Mouse (Mus musculus): Measurements from ENCODE around the gene Pnpla3. TPM values are rescaled to one million over a fixed set of nuclear protein-coding genes. Genes with fewer than 3 reads are reported as not detected.

Pnpla3 gene
- polyA plus RNA-seq, 1 experiment from 2014 or later = 1.2 TPM

DNA sequence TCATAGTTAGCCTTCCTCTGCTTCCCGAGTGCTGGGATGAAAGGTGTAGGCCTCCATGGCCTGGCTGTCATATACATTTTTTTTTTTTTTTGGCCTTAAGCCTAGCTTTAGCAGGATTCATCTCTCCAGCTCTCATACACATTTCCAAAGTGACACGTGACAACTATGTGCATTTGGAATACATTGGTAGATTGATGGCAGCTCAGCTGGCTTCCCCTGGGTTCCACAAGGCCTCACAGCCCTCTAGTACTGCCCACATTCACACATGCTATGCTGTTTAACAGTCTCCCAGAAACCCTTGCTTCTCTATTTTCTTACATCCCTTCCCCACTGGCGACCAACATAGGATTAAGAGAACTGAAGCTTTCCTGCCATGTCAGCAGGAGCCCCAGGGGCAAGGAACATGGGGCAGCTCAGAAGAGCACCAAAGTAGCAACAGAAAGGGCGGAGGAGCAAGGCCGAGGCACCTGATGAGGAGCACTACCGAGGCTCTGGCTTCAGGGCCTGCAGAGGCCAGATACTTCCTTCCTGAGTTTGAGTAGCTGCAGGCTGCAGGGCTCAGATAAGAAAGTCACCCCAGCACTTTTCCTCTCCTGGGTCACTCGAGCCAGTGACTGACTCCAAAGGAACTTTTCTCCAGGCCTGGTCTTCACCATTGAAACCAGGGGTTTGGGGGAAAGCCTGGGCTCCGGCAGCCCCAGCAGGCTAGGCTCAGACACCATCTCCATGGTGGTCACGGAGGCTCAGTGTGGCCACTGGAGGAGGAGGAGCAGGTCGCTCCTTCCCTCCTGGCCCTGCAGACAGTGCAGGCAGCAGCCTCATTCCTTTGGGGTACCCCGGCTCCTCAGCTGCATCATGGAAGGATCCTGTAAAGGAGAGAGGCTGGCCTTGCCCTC lies 42.1 kb downstream of the Pnpla3 start:
- H3K27me3 ChIP-seq = no peaks in the 10 kb centered on the region
- H3K36me3 ChIP-seq = peaks cover 82% of the 10 kb centered on the region
- peak overlapping the region; percentile 71 for H3K4me2 ChIP-seq
- H3K4me3 ChIP-seq (replicated peaks) = peak overlapping the region; percentile 36
- peak overlapping the region; percentile 75 for H3K9ac ChIP-seq
- no peaks in the 10 kb centered on the region for H3K9me3 ChIP-seq (replicated peaks)
- peaks cover 56% of the 10 kb centered on the region for H3K4me1 ChIP-seq (replicated peaks)
- ATAC-seq (ENCODE audit: low read depth) (peak; percentile 93), DNase-seq (peak; percentile 81)
- peak overlapping the region; percentile 93 for H3K27ac ChIP-seq
- WGBS (ENCODE audit: insufficient replicate concordance) = 16% methylated on average over 11 of the region's 11 CpGs

DNA sequence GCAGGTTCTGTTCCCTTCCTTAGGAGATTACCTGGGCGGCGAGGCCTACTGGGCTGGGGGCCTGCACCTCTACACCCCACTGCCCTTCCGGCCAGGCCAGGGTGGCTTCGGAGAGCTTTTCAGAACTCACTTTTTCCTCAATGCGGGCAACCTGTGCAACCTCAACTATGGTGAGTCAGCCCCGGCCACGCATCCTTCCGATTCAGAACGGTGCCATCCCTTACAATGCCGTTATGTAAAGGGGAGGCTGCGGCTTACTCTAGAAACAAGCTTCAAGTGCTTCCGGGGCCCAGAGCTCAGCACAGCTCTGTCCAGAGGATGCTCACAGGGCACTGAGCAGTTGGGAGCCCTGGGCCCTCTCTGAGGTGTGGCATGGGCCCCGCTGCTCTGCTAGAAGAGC lies 42.8 kb downstream of the Pnpla3 start:
- Histone ChIP-seq H3K27ac (peak overlapping the region; percentile 93), H3K4me3 (replicated peaks) (peak overlapping the region; percentile 36), H3K9ac (peak overlapping the region; percentile 75), H3K4me1 (replicated peaks) (peaks cover 56% of the 10 kb centered on the region), H3K9me3 (replicated peaks) (no peaks in the 10 kb centered on the region), H3K4me2 (peak overlapping the region; percentile 71), H3K36me3 (peaks cover 82% of the 10 kb centered on the region), H3K27me3 (no peaks in the 10 kb centered on the region)
- no peak for DNase-seq
- no peak for ATAC-seq (ENCODE audit: low read depth)
- 73% methylated on average over 13 of the region's 13 CpGs for WGBS (ENCODE audit: insufficient replicate concordance)

DNA sequence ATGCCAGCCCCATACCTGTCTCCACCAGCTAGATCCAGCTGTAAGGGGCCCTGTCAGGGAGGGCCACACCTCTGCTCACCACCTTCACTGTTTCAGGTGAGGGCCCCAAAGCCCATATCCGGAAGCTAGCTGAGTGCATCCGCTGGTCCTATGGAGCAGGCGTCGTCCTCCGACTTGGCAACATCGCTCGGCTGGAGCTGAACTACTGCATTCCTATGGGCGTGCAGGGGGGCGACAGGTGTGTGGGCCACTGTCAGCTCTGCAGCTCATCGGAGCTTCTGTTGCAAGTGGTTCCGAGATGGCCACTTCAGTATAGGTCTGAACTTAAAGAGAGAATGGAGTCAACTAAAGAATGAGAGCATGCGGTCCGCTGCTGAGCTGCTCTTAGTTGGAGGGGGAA lies 43.3 kb downstream of the Pnpla3 start:
- Histone ChIP-seq H3K9ac (peak overlapping the region; percentile 75), H3K36me3 (peaks cover 77% of the 10 kb centered on the region), H3K4me2 (peak overlapping the region; percentile 71), H3K4me3 (replicated peaks) (peak overlapping the region; percentile 36), H3K27ac (peak overlapping the region; percentile 93), H3K4me1 (replicated peaks) (peaks cover 56% of the 10 kb centered on the region), H3K9me3 (replicated peaks) (no peaks in the 10 kb centered on the region), H3K27me3 (no peaks in the 10 kb centered on the region)
- no peak for ATAC-seq (ENCODE audit: low read depth)
- DNase-seq = no peak
- 93% methylated on average over 13 of the region's 13 CpGs for WGBS (ENCODE audit: insufficient replicate concordance)

DNA sequence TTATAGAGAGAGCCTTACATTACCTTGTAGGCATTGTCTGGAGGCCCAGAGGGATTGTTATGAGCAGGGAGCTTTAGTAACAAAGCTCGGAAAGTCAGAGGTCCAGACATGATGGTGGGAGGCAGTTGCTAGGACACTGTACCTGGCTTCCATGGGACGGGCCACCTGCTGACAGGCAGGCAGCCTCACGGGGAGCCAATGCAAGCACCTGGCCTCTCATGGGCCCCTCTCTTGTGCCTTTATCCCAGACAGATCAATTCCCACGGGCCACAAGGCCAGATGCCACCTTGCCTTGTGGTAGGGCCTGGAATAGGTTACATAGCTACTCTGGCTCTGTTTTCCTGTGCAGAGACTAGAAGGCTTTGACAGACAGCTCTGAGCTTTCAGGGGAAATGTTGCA lies 43.9 kb downstream of the Pnpla3 start:
- no peak for DNase-seq
- no peak overlapping the region for H3K4me2 ChIP-seq
- peaks cover 70% of the 10 kb centered on the region for H3K36me3 ChIP-seq
- H3K27ac ChIP-seq = peak overlapping the region; percentile 93
- peaks cover 62% of the 10 kb centered on the region for H3K4me1 ChIP-seq (replicated peaks)
- WGBS (ENCODE audit: insufficient replicate concordance) = 69% methylated on average over 4 of the region's 4 CpGs
- H3K4me3 ChIP-seq (replicated peaks) = no peak overlapping the region
- H3K9ac ChIP-seq = 0 out of 2 replicates have a peak overlapping the region, but pooled peaks have one; percentile 31
- ATAC-seq (ENCODE audit: low read depth) = no peak
- H3K27me3 ChIP-seq = no peaks in the 10 kb centered on the region
- H3K9me3 ChIP-seq (replicated peaks) = no peaks in the 10 kb centered on the region

DNA sequence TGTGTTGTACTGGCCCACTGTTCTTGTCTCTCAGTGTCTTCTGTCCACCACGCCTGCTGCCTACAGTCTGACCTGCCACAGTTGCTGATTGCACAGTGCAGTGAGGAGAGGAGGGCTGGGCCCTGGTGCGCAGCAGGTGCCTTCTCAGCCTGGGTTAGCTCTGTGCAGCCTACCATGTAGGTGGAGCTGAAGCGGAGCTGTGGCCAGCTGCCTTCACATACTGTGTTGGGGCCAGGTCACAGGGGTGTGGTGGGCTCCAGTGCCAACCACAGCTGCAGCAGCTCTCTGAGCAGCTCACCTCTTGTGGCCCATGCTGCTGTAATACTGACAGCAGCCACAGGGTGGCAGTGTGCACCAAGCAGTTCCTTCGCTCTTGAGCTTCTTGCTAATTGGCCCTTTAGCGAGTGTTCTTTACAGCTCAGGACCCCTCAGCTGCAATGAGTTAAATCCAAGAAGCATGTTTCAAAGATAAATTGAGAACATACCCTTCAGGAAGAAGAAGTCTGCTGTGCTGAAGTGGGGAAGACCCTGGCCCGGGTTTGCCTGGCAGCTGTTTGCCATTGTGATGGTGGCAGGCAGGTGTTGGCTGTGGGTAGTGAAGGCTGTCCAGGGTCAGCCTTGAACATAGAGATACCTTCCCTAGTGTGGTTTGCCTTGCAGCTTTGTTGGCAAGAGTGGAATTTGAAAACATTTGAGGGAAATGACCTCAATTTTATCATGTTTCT lies 44.6 kb downstream of the Pnpla3 start:
- H3K9ac ChIP-seq = peak overlapping the region; percentile 37; the same call in 1 of the 2 replicates
- no peaks in the 10 kb centered on the region for H3K27me3 ChIP-seq
- peak overlapping the region; percentile 93 for H3K27ac ChIP-seq
- DNase-seq (peak; percentile 72), ATAC-seq (ENCODE audit: low read depth) (peak; percentile 18)
- H3K36me3 ChIP-seq = peaks cover 65% of the 10 kb centered on the region
- WGBS (ENCODE audit: insufficient replicate concordance) = 40% methylated on average over 6 of the region's 6 CpGs
- peaks cover 66% of the 10 kb centered on the region for H3K4me1 ChIP-seq (replicated peaks)
- no peak overlapping the region for H3K4me3 ChIP-seq (replicated peaks)
- H3K4me2 ChIP-seq = no peak overlapping the region
- H3K9me3 ChIP-seq (replicated peaks) = no peaks in the 10 kb centered on the region

DNA sequence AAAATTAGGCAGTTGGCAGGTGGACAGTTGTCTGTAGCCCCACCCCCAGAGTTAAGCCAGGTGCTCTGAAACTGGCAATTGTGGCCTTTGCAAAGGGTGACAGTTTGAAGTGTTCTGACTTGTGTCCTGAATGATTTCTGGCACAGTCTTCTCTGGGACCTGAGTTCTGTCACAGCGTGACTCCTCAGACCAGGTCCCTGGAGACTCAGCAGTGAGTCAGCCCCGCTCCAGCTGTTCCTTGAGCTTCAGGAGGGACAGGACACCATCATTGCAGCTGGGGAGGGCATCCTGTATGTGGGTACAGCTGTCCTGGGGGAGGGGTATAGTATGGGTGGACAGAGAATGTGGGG lies 45.1 kb downstream of the Pnpla3 start:
- Histone ChIP-seq H3K4me3 (replicated peaks) (no peak overlapping the region), H3K36me3 (peaks cover 61% of the 10 kb centered on the region), H3K4me2 (no peak overlapping the region), H3K27me3 (0 out of 2 replicates have a peak, but pooled peaks cover 1% of the 10 kb centered on the region), H3K4me1 (replicated peaks) (peaks cover 66% of the 10 kb centered on the region), H3K9ac (no peak overlapping the region), H3K27ac (no peak overlapping the region), H3K9me3 (replicated peaks) (no peaks in the 10 kb centered on the region)
- ATAC-seq (ENCODE audit: low read depth) = no peak
- DNase-seq = no peak
- WGBS (ENCODE audit: insufficient replicate concordance) = 89% methylated on average over 2 of the region's 2 CpGs

DNA sequence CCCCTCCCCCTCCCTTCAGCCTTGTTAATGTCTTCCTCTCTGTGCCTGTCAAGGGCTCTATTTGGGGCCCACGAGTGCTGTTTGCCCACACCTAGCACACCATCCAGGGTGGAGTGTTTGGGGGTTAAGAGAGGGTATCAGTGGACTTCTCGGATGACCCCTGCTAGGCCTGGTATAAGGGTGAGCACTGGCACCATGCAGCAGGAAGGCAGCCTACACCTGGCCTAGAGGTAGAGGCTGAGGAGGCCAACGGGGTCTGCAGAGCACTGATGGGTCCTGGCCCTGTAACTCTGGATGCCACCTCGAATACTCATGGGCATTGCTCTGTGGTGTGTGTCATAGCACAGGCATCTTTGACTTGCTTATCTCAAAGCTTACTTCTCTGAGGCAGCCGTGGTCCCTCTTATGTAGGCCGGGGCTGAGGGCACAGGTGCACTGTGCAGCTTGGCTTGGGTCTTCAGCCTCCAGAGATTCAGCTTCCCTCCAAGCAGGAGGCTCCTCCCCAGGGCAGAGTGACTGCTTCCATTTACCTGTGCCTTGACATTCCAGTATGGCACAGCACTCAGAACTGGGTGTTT lies 45.6 kb downstream of the Pnpla3 start:
- no peak overlapping the region for H3K4me2 ChIP-seq
- H3K27ac ChIP-seq = no peak overlapping the region
- no peak for DNase-seq
- ATAC-seq (ENCODE audit: low read depth) = no peak
- H3K9me3 ChIP-seq (replicated peaks) = no peaks in the 10 kb centered on the region
- no peak overlapping the region for H3K9ac ChIP-seq
- H3K4me1 ChIP-seq (replicated peaks) = peaks cover 68% of the 10 kb centered on the region
- peaks cover 57% of the 10 kb centered on the region for H3K36me3 ChIP-seq
- no peak overlapping the region for H3K4me3 ChIP-seq (replicated peaks)
- H3K27me3 ChIP-seq = peaks cover 6% of the 10 kb centered on the region; the same call in 1 of the 2 replicates
- WGBS (ENCODE audit: insufficient replicate concordance) = 80% methylated on average over 6 of the region's 6 CpGs

DNA sequence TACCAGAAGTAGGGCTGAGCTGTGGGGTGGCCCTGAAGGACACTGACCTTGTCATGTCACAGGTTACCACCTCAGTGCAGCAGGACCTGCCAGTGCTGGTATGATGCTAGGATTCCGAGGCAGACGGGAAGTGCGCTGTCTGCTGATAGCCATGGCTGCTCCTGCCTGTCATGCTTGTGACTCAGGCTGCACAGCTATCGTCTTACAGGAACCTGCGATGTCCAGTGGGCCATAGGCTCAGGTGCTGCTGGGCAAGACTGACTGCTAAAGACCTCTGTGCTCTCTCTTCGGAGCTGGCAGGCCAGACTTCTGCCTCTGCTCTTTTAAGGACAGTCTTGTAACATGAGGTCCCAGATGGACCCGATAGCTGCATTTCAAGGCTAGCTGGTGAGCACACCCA lies 46.8 kb downstream of the Pnpla3 start:
- peaks cover 49% of the 10 kb centered on the region for H3K36me3 ChIP-seq

DNA sequence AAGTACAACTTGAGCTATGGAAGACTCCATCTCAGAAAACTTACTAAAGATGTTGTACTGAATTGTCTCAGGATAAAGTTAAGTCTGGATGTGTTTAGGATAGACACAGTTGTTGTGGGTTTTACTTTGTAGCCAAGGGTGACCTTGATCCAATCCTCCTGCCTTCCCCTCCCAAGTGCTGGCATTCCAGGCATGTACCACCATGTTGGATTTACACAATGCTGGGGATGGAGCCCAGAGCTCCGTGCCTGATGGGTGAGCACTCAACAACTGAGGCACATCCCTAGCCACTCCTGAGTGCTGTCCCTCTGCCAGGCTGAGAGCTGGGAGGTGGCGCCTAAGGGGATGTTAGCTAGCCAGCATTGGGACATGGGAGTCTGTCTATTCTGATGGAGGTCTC lies 47.6 kb downstream of the Pnpla3 start:
- Histone ChIP-seq H3K9ac (no peak overlapping the region), H3K27ac (no peak overlapping the region; the same call in 1 of the 2 replicates), H3K4me2 (no peak overlapping the region), H3K36me3 (peaks cover 46% of the 10 kb centered on the region), H3K4me3 (replicated peaks) (no peak overlapping the region), H3K9me3 (replicated peaks) (no peaks in the 10 kb centered on the region), H3K4me1 (replicated peaks) (peaks cover 56% of the 10 kb centered on the region), H3K27me3 (peaks cover 19% of the 10 kb centered on the region; the same call in 1 of the 2 replicates)
- no peak for DNase-seq
- 73% methylated on average over 2 of the region's 2 CpGs for WGBS (ENCODE audit: insufficient replicate concordance)
- no peak for ATAC-seq (ENCODE audit: low read depth)

More for the DNA sequence above, 46.8 kb downstream of the Pnpla3 start:
- WGBS (ENCODE audit: insufficient replicate concordance) = 79% methylated on average over 7 of the region's 7 CpGs
- peaks cover 64% of the 10 kb centered on the region for H3K4me1 ChIP-seq (replicated peaks)
- no peak overlapping the region for H3K4me3 ChIP-seq (replicated peaks)
- DNase-seq (no peak), ATAC-seq (ENCODE audit: low read depth) (no peak)
- H3K4me2 ChIP-seq = no peak overlapping the region
- no peak overlapping the region for H3K27ac ChIP-seq
- peaks cover 15% of the 10 kb centered on the region; the same call in 1 of the 2 replicates for H3K27me3 ChIP-seq
- H3K9ac ChIP-seq = no peak overlapping the region
- no peaks in the 10 kb centered on the region for H3K9me3 ChIP-seq (replicated peaks)

DNA sequence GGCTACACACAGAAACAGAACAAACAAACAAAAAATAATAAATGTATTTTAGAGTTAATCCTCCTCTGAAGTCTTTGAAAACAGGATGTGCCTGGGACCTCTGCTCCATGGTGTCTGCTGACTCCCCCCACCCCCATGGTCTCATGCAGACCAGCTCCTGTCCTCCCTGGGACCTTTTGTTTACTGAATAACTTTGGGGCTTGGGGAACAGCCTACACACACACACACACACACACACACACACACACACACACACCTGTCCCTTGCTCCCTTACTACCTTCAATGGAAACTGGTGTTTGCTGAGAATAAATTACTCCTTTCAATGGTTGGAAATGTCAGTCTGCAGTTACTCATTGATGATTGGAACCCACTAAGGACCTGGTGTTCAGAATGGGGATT lies 48.4 kb downstream of the Pnpla3 start:
- peaks cover 19% of the 10 kb centered on the region; the same call in 1 of the 2 replicates for H3K27me3 ChIP-seq
- no peak overlapping the region for H3K4me3 ChIP-seq (replicated peaks)
- H3K9me3 ChIP-seq (replicated peaks) = no peaks in the 10 kb centered on the region
- no peak overlapping the region for H3K4me2 ChIP-seq
- H3K36me3 ChIP-seq = peaks cover 38% of the 10 kb centered on the region
- H3K4me1 ChIP-seq (replicated peaks) = peaks cover 49% of the 10 kb centered on the region
- ATAC-seq (ENCODE audit: low read depth) (no peak), DNase-seq (no peak)
- peak overlapping the region; percentile 55; the same call in 1 of the 2 replicates for H3K27ac ChIP-seq
- H3K9ac ChIP-seq = no peak overlapping the region

DNA sequence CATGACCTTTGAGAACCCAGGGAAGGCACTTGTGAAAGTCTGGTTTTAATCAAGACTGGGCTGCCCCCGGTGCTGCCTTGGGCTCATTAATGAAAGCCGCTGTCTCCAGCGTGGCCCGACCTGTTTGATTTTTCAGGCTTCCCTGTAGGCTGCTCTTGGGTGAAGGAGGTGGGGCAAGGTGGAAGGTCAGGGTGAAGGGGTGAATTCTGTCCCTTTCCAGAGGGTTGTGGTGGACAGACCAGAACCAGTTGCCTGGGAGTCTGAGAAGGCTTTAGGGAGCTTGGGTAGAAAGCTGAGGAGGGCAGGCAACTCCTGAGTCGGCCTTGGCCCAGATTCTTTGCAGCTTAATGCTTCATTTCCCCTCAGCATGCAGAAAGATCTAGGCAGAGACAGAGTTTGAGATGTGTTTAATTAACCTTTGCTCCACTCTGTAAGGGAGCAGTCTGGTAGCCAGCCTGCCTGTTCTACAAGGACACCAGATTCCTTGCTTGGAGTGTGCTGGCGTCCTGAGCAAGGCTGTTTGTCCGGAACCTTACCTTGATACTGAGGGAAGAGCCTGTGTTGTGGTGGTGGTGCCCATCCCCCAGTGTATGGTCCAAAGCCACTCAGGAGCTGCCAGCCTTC lies 48.9 kb downstream of the Pnpla3 start:
- Histone ChIP-seq H3K4me1 (replicated peaks) (peaks cover 43% of the 10 kb centered on the region), H3K4me2 (no peak overlapping the region), H3K27ac (peak overlapping the region; percentile 55), H3K36me3 (peaks cover 33% of the 10 kb centered on the region), H3K4me3 (replicated peaks) (no peak overlapping the region), H3K27me3 (peaks cover 19% of the 10 kb centered on the region; the same call in 1 of the 2 replicates), H3K9ac (no peak overlapping the region), H3K9me3 (replicated peaks) (no peaks in the 10 kb centered on the region)
- ATAC-seq (ENCODE audit: low read depth) = no peak
- no peak for DNase-seq
- 58% methylated on average over 7 of the region's 7 CpGs for WGBS (ENCODE audit: insufficient replicate concordance)
